Mouse (Mus musculus) embryo, embryonic 9.5 days (tissue): Measurements from ENCODE around the gene Tmem248.

Experiments used
- DNase-seq: peaks from one replicate; pipeline ENCODE4 v3.0.0-alpha.2; 2017; ENCODE audit errors: extremely low spot score

Gene Tmem248

DNA sequence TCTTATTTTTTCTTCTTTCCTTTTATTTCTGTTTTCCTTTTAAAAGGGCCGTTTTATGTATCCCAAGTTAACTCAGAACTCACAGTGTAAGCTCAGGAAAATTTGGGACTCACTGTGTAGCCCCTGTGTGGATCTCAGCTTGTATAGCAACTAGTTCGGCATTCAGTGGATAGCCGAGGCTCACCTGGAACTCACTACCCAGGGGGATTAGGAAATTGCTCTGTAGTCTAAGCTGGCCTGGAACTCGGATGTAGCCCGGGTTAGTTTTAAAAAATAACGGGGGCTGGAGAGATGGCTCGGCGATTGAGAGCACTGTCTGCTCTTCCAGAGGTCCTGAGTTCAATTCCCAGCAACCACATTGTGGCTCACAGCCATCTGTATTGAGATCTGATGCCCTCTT, 40.4 kb downstream of the Tmem248 start:
- DNase-seq, result peak; percentile 15

DNA sequence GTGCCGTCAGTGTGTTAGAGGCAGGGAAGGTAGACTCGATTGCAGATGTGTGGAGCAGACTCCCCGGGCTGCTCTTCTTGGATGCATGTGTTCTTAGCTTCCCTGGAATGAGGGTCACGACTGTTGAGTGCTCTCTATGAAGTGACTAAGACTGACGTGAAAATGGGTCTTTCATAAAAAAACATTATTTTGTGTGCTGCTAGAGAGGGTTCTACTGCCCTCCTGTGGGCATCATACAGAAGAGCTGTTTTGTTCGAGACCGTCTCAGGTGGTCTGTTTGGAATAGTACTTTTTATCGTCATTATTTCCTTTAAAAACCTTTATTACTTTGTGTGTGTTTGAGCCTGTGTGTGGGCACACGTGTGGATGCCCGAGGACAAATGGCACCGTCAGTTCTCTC, 46.6 kb downstream of the Tmem248 start:
- DNase-seq, result no peak

GRCm38 (mm10) chr5:130264433-130265005, 47.6 kb downstream of the Tmem248 start:
- no peak for DNase-seq

GRCm38 (mm10) chr5:130266651-130267050, 49.8 kb downstream of the Tmem248 start:
- peak; percentile 16 for DNase-seq

DNA sequence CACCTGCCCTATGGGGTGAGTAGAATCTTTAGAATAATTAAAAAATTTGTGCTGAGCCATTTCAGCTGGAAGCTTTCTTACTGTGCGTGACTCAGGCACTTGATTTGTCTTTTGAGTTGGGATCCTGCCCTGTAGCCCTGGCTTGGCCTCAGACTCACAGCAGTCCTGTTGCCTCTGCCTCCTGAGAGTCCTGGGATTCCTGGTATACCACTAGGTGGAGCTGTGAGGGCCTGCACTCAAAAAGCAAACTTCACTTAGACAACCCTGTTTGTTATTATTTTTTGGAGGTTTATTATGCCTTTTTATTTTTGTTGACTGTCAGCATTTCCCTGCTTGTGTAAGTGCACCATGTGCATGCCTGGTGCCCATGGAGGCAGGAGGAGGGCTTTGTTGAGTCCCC, 50.4 kb downstream of the Tmem248 start:
- no peak for DNase-seq

- no peak for DNase-seq
These were observed 52.1 kb downstream of the Tmem248 start for GRCm38 (mm10) chr5:130268976-130269375.

GRCm38 (mm10) chr5:130272344-130272743, 55.5 kb downstream of the Tmem248 start:
- no peak for DNase-seq

GRCm38 (mm10) chr5:130273046-130273445, 56.2 kb downstream of the Tmem248 start:
- no peak for DNase-seq

- DNase-seq, result peak; percentile 17
These were observed 58.6 kb downstream of the Tmem248 start for GRCm38 (mm10) chr5:130275509-130275908.

- DNase-seq, result no peak
These were observed 61.2 kb downstream of the Tmem248 start for GRCm38 (mm10) chr5:130278011-130278472.

DNA sequence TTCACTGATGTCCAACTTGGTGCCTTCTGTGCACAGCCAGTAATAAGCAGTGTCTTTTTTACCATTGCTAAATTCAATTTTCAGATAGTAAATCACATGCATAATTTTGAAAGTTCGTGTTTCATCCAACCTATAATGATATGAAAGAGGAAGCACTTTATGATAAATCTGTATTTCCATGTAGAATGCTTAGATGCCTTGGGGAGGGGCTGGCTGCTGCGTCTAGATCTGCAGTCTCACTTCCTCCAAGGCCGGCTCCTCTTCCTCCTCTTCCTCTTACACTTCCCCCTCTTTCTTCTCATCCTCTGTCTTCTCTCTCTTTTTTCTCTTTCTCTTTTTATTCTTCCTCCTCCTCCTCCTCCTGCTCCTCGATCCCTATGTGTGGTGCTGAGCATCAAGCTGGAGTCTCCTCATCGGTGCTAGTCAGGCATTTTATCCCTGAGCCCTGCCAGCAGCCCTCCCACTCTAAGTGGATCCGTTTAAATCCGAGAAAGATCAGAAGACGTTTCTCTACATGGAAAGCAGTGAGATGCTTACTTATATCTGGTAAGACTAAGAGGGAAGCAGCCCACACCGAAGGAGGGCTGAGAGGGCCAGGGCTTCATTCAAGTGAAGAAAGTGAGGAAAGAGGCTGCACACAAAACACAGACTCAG, 66.3 kb downstream of the Tmem248 start:
- DNase-seq, result no peak

DNA sequence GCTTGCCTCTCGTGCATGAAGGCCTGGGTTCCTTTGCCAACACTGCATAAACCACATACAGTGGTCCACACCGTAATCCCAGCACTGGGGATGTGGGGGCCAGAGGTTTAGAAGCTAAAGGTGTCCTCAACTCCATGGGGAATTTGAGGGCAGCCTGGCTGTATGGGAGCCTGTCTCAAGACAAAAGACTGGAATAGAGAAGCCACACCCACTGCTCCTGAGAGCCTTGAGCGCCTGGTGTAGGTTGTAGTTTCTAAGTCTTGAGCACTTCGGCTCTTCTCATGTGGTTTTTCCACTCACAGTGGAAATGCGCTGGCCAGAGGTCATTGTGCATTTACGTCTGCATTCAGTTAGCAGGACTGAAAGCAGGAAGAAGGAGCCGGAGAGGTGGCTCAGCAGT, 71.2 kb downstream of the Tmem248 start:
- DNase-seq, result no peak

DNA sequence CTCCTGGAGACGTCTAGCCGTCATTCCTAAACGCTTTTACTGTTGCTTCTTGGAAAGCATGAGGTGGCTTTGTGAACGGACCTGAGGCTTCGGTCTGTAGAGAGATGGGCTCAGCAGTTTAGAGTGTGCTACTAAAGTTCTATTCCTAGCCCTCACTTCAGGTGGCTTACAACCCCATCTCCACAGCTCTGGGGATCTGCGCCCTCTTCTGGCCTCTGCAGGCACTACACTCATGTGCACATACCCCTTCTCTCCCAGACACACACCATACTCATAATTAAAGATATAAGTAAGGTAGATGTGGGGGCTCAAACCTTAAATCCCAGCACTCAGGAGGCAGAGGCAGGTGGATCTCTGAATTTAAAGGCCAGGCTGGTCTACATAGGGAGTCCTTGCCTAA, 73.4 kb downstream of the Tmem248 start:
- no peak for DNase-seq

GRCm38 (mm10) chr5:130290775-130291174, 73.9 kb downstream of the Tmem248 start:
- DNase-seq, result no peak

DNA sequence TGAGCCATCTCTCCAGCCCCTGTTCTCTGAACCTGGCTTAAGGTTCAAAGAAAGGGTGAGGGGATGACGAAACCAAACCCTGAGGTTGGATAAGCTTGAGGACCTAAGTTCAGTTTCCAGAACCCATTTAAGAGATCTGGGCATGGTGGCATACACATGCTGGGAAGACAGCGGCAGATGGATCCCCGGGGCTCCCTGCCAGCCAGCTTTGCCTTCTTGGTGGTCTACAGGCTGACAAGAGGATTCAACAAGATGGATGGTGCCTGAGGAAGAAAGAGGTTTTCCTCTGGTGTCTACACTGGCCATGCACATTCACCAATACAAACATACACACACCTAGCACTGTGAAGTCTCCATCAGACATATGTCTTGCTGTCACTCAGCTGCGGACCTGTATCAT, 76.1 kb downstream of the Tmem248 start:
- no peak for DNase-seq
